Mouse (Mus musculus): Measurements from ENCODE around the gene Gm9922. TPM values are rescaled to one million over a fixed set of nuclear protein-coding genes. Genes with fewer than 3 reads are reported as not detected.

The Gm9922 gene
- polyA plus RNA-seq (2015; fragmentation: Illumina TruSeq; extraction: RNeasy Lipid Tissue Mini Kit (QIAGEN cat#74804); ENCODE audit: insufficient read depth, low read depth, low replicate concordance): not detected

GRCm38 (mm10) chr14:101729237-101729971 lies at the start of gene Gm9922, which contains the start of gene Lmo7:
Gene Gm9922, minus strand, starts transcription at chr14:101729814.
Gene Lmo7, plus strand, starts transcription at chr14:101729957.

Other genes with a start within 250 kb of the Gm9922 start
- gene Tbc1d4, start 120.6 kb downstream of the Gm9922 start, polyA plus RNA-seq (2015; fragmentation: Illumina TruSeq; extraction: RNeasy Lipid Tissue Mini Kit (QIAGEN cat#74804); ENCODE audit: insufficient read depth, low read depth, low replicate concordance): 4.5 TPM
- 15.3 TPM for gene Commd6, start 89.1 kb downstream of the Gm9922 start, polyA plus RNA-seq (2015; fragmentation: Illumina TruSeq; extraction: RNeasy Lipid Tissue Mini Kit (QIAGEN cat#74804); ENCODE audit: insufficient read depth, low read depth, low replicate concordance)
- 13.6 TPM for gene Uchl3, start 75.8 kb downstream of the Gm9922 start, polyA plus RNA-seq (2015; fragmentation: Illumina TruSeq; extraction: RNeasy Lipid Tissue Mini Kit (QIAGEN cat#74804); ENCODE audit: insufficient read depth, low read depth, low replicate concordance)
- gene Lmo7, start 143 bp upstream of the Gm9922 start, polyA plus RNA-seq (2015; fragmentation: Illumina TruSeq; extraction: RNeasy Lipid Tissue Mini Kit (QIAGEN cat#74804); ENCODE audit: insufficient read depth, low read depth, low replicate concordance): 5.6 TPM